Mouse (Mus musculus): Measurements from ENCODE around the gene Btbd19.

Btbd19 gene

DNA sequence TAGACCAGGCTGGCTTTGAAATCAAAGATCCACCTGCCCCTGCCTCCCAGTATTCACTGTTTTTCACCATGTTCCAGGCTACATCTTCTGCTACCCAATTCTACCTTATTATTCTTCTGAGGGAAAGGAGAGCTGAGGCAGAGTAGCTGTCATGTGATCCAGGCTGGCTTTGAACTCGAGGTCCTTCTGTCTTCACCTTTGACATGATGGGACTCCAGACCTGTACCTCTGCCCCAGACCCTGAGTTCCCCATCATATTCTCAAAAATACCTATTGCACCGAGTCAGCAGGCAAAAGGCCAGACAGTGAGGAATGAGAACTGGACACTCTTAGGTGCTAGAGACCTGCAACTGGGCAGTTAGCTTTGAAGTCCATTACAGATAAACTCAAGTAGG is 9.1 kb upstream of the Btbd19 start:
- DNase-seq (ENCODE audit: low read depth, low spot score), result no peak

DNA sequence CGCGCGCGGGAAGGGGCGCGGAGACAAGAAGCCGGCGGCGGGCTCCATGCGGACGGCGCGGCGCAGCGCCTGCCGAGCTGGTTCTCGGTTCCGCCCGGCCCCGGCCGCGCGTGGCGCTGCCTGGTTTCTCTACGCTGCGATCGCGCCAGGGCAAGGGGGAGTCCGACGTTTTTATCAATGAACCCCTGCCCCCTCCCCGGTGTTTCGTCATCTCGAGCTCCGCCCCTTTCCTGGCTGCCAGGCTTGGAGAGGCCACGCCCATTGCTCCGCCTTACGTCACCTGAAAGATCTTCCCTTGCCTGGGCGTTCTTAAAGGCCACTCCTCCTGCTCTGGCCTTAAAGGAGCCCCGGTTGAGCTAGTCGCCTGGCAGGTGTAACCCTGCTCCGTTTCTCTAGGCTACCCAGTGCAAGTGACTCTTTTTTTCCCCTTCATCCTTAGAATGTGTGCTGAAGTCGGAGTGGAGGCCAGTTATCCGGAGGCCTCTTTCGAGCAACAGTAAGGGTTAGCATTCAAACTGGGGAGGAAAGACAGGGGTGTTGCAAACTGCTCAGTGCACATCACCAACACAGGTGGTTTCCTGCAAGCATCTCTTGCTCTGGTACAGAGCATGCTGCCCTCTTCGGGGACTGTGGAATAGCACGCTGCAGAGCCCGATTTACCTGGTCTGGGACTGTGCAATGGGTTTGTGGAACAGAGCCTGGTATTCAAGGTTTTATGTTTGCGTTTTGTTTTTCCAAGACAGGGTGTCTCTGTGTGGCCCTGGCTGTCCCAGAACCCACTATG is 8.5 kb upstream of the Btbd19 start, which contains the start of gene Plk3:
Gene Plk3 (minus strand): TSS at position 147 of the 784 bp plus-strand sequence.
- peak; percentile 97 for DNase-seq (ENCODE audit: low read depth, low spot score)

DNA sequence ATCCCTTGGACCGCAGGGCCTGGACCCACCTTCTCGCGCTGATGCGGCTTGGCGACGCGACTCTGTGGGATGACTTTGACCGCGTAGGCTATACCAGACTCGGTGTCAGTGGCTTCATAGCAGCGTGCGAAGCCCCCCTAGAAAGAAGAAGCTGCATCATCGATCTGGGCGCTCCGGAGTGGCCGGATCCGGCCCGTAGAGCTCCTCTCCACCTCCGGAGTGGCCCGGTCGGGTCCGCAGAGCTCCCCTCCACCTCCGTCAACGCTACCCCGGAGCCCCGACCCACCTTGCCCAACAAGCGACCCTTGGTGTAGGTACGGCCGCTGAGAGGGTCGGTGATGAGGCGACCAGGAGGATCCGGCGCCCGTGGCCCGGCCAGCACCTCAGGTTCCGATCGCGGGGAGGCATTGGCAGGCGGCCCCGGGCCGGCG is 7.9 kb upstream of the Btbd19 start:
- no peak for DNase-seq (ENCODE audit: low read depth, low spot score)

DNA sequence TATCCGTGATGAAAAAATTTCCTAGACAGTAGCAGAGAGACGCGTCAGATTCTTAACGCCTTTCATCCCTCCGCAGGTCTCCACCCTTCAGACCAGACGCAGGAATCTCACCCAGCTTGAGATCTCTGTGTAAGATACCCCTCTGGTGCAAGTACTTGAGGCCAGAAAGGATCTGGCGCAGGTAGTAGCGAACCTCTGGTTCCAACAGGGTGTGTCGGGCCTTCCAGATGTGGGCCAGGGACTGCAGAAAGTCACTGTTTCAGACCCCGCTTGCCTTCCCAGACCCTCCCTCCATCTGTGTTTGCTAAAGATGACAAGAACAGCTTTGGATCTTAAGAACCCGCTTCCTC is 7.2 kb upstream of the Btbd19 start:
- no peak for DNase-seq (ENCODE audit: low read depth, low spot score)

- peak; percentile 83 for DNase-seq (ENCODE audit: low read depth, low spot score)
These were observed 6.6 kb upstream of the Btbd19 start for GRCm38 (mm10) chr4:117131890-117132793.

DNA sequence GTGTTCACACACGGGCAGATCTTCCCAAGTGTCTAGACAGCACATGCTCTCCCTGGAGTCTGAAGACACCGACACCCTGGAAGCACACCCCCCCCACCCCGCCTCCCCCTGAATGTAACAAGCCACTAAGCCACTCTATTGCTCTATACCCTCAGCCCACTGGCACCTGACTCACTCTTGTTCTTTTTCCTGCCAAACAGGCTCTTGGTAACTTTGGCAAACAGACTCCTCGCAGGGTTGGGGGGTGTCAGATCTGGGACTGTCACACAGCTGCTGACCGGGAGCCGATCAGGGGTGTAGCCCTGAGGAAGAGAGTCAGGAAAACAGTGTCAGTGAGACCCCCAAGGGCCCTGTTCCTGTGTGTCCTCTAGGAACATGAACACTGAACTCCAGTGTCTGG is 5.7 kb upstream of the Btbd19 start:
- no peak for DNase-seq (ENCODE audit: low read depth, low spot score)

DNA sequence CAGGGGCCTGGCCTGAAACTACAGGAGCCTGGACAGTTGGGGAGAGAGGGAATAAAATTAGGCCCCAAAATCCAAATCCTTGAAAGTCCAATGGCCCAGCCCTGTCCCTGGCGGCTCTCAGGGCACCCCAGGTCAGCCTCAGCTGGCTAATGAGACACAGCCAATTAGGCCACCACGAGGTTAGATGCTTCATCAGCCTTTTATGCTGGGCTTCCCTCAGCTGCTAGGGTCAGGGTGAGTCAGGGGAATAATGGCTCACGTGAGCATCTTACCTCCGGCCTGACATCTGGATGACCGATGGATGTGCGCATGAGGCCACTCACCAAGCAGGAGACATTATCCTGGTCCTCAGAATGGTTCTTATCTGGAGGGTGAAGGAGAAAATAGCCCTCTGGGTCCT is 5.3 kb upstream of the Btbd19 start:
- no peak for DNase-seq (ENCODE audit: low read depth, low spot score)

- DNase-seq (ENCODE audit: low read depth, low spot score), result no peak
These were observed 2.6 kb upstream of the Btbd19 start for GRCm38 (mm10) chr4:117127991-117128686.

DNA sequence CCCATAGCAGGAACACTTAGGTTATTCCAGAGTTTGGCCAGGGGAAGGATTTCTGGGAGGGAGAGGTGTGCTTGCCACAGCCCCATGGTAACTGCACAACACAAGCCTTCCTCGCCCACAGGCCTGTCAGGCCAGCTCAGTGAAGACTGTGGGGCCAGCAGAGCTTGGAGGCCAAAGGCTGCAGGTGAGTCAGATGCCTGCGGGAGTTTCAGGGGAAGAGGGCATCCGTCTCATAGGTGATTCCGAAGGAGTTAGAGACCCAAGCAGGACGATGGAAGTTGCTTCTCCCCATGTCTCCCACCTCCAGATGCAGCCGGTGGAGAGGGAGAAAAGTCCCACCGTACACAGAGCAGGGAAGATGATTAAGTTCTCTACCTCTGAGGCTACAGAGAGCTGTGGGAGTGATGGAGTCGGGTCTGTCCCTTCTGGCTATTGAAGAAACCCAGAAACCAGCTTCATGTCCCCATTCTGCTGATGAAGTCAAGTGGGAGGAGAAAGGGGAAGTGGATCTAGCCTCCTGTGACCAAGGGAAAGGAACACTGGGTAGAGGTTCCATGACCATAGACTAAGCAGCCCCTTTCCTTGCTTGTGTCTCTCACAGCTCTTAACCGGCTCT is 1.3 kb upstream of the Btbd19 start, which contains the start of gene Tctex1d4:
Gene Tctex1d4 (plus strand): TSS at position 120 of the 616 bp plus-strand sequence.
- DNase-seq (ENCODE audit: low read depth, low spot score), result no peak

GRCm38 (mm10) chr4:117125910-117126674 is 567 bp upstream of the Btbd19 start:
- peak; percentile 59 for DNase-seq (ENCODE audit: low read depth, low spot score)

GRCm38 (mm10) chr4:117124518-117125347 is 792 bp downstream of the Btbd19 start:
- no peak for DNase-seq (ENCODE audit: low read depth, low spot score)

DNA sequence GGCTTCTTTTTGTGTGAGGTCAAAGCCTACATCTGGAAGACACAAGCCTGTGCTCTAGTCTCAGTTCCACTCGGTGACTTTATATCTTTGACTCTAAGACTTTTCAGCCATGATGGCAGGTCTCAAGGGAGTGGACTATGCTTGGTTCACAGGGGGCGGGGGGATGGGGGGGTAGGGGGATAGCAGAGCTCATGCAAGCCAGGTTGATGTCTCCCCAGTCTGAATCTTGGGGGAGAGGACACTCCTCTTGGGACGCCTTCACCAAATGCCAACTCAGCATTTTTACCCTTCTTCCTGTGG is 1.4 kb downstream of the Btbd19 start:
- DNase-seq (ENCODE audit: low read depth, low spot score), result no peak

GRCm38 (mm10) chr4:117123546-117124217 is 1.8 kb downstream of the Btbd19 start:
- DNase-seq (ENCODE audit: low read depth, low spot score), result no peak

GRCm38 (mm10) chr4:117122209-117122608 is 3.3 kb downstream of the Btbd19 start:
- DNase-seq (ENCODE audit: low read depth, low spot score), result no peak

- peak; percentile 96 for DNase-seq (ENCODE audit: low read depth, low spot score)
These were observed 4.8 kb downstream of the Btbd19 start for GRCm38 (mm10) chr4:117120445-117121414.

DNA sequence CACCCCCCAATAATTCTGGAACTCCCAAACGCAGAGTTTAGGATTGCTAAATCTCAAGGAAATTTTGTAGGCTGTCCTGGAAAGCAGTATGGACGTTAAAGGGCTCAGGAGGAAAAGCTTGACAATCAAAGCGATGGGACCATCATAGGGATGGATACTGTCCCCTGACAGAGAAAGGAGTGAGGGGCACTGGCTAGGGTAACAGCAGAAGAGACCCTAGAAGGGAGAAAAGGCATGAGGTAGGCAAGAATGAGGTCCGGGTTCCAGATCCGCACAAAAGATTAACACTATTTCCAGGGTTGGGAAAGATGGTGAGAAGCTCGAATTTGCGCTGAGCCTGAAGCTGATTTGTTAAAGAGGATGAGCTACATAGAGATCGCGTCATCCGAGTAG is 5.5 kb downstream of the Btbd19 start:
- no peak for DNase-seq (ENCODE audit: low read depth, low spot score)

GRCm38 (mm10) chr4:117119636-117120035 is 5.9 kb downstream of the Btbd19 start:
- DNase-seq (ENCODE audit: low read depth, low spot score), result no peak

DNA sequence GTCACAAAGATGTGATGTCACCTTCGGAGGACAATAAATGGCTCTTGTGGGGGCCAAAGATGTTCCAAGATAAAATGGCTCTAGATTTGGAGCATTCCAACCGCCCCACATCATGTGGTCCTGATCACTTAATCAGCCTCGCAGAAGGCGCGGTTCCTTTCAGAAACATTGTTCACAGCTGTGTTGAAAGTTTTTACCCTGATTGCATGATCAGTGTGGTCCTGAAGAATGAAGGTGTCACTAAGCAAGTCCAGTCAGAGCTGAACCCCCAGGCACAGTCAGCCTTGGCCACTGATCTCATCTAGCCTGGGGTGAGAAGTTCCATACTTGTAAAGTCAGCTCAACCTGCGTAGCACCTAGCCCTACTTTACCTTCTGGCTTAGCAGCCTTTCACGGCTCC is 7.6 kb downstream of the Btbd19 start:
- no peak for DNase-seq (ENCODE audit: low read depth, low spot score)
